Mouse (Mus musculus) liver, adult (tissue): ENCODE results near the gene Actr1a.

ENCODE experiments used
- GATA4 ChIP-seq: IDR thresholded peaks from 2 replicates; pipeline ENCODE4 v1.6.1; 2014; ENCODE audit warnings: mild to moderate bottlenecking, low read length; ENCODE audit not compliant: insufficient replicate concordance

The Actr1a gene

GRCm38 (mm10) chr19:46375891-46376290, 19.7 kb downstream of the Actr1a start:
- no peak for TF ChIP-seq GATA4

GRCm38 (mm10) chr19:46375489-46375888, 20.1 kb downstream of the Actr1a start:
- TF ChIP-seq GATA4: no peak

- no peak for TF ChIP-seq GATA4
Observed at GRCm38 (mm10) chr19:46374477-46375088, 21.0 kb downstream of the Actr1a start.

- no peak for TF ChIP-seq GATA4
Observed at GRCm38 (mm10) chr19:46369204-46369603, 26.3 kb downstream of the Actr1a start.

- TF ChIP-seq GATA4: no peak
Observed at GRCm38 (mm10) chr19:46367798-46368590, 27.6 kb downstream of the Actr1a start.

GRCm38 (mm10) chr19:46363294-46364009, 32.1 kb downstream of the Actr1a start:
- TF ChIP-seq GATA4: no peak

- no peak for TF ChIP-seq GATA4
Observed at GRCm38 (mm10) chr19:46362104-46362503, 33.4 kb downstream of the Actr1a start.

GRCm38 (mm10) chr19:46358381-46358780, 37.2 kb downstream of the Actr1a start:
- no peak for TF ChIP-seq GATA4

GRCm38 (mm10) chr19:46357344-46358280, 37.9 kb downstream of the Actr1a start:
- TF ChIP-seq GATA4: no peak

- peak; percentile 55; the same call in 1 of the 2 replicates for TF ChIP-seq GATA4
Observed at GRCm38 (mm10) chr19:46356701-46357138, 38.8 kb downstream of the Actr1a start.

GRCm38 (mm10) chr19:46350168-46350932, 45.2 kb downstream of the Actr1a start, which contains the start of gene 2310034G01Rik:
TSS of gene 2310034G01Rik (minus strand) at chr19:46350302.
- TF ChIP-seq GATA4: no peak

- TF ChIP-seq GATA4: no peak
Observed at GRCm38 (mm10) chr19:46349550-46349949, 46.0 kb downstream of the Actr1a start.

- no peak for TF ChIP-seq GATA4
Observed at GRCm38 (mm10) chr19:46348761-46349458, 46.6 kb downstream of the Actr1a start.
